Mouse (Mus musculus): ENCODE data around the gene 6430531B16Rik. TPM values are rescaled to one million over a fixed set of nuclear protein-coding genes. Genes with fewer than 3 reads are reported as not detected.
A peak's percentile ranks its signal among the peaks of the same experiment; 100 is the strongest.

6430531B16Rik gene
- total and polyA plus RNA-seq, 2 experiments from 2014 or later, result 2.0 to 2.7 TPM

- DNase-seq (no peak), ATAC-seq (no peak)
- no peaks in the 10 kb centered on the region; the same call in 1 of the 2 replicates for H3K4me1 ChIP-seq (ENCODE audit: insufficient read depth)
- H3K9me3 ChIP-seq (ENCODE audit: low read length), result no peaks in the 10 kb centered on the region
- WGBS, result 66% methylated on average over 16 of the region's 16 CpGs
- TF ChIP-seq CTCF (IDR thresholded peaks at IDR 0.05; ENCODE audit: low read depth), result no peak
- peaks cover 36% of the 10 kb centered on the region for H3K27me3 ChIP-seq (ENCODE audit: insufficient read depth, low read length)
- no peak overlapping the region for H3K27ac ChIP-seq (ENCODE audit: low read depth, low read length)
- H3K4me3 ChIP-seq (ENCODE audit: low read depth, low read length), result no peak overlapping the region
- no peak overlapping the region for H3K9ac ChIP-seq
- H3K4me2 ChIP-seq (ENCODE audit: low read depth), result no peak overlapping the region
- no peaks in the 10 kb centered on the region for H3K36me3 ChIP-seq (ENCODE audit: insufficient read depth)
Measured at GRCm38 (mm10) chr7:139940476-139941209, 37.9 kb downstream of the 6430531B16Rik start.

- no peaks in the 10 kb centered on the region for H3K9me3 ChIP-seq (ENCODE audit: low read length)
- no peak for TF ChIP-seq CTCF (IDR thresholded peaks at IDR 0.05; ENCODE audit: low read depth)
- H3K4me3 ChIP-seq (ENCODE audit: low read depth, low read length), result no peak overlapping the region
- DNase-seq (no peak), ATAC-seq (no peak)
- no peak overlapping the region for H3K9ac ChIP-seq
- peaks cover 14% of the 10 kb centered on the region for H3K27me3 ChIP-seq (ENCODE audit: insufficient read depth, low read length)
- no peaks in the 10 kb centered on the region for H3K36me3 ChIP-seq (ENCODE audit: insufficient read depth)
- 77% methylated on average over 5 of the region's 5 CpGs for WGBS
- H3K27ac ChIP-seq (ENCODE audit: low read depth, low read length), result no peak overlapping the region
- H3K4me2 ChIP-seq (ENCODE audit: low read depth), result no peak overlapping the region
- no peaks in the 10 kb centered on the region for H3K4me1 ChIP-seq (ENCODE audit: insufficient read depth)
Measured at GRCm38 (mm10) chr7:139937810-139938209, 40.7 kb downstream of the 6430531B16Rik start.

- ATAC-seq, result no peak
Measured at GRCm38 (mm10) chr7:139937138-139937537, 41.4 kb downstream of the 6430531B16Rik start.

GRCm38 (mm10) chr7:139936705-139937104, 41.9 kb downstream of the 6430531B16Rik start:
- no peak for ATAC-seq
- 89% methylated on average over 10 of the region's 10 CpGs for WGBS
- Histone ChIP-seq H3K27me3 (ENCODE audit: insufficient read depth, low read length) (peaks cover 4% of the 10 kb centered on the region), H3K36me3 (ENCODE audit: insufficient read depth) (no peaks in the 10 kb centered on the region), H3K9me3 (ENCODE audit: low read length) (no peaks in the 10 kb centered on the region), H3K4me3 (ENCODE audit: low read depth, low read length) (no peak overlapping the region), H3K9ac (no peak overlapping the region), H3K4me1 (ENCODE audit: insufficient read depth) (no peaks in the 10 kb centered on the region), H3K4me2 (ENCODE audit: low read depth) (no peak overlapping the region), H3K27ac (ENCODE audit: low read depth, low read length) (no peak overlapping the region)
- no peak for DNase-seq
- no peak for TF ChIP-seq CTCF (IDR thresholded peaks at IDR 0.05; ENCODE audit: low read depth)

More at GRCm38 (mm10) chr7:139937138-139937537, 41.4 kb downstream of the 6430531B16Rik start:
- WGBS, result 75% methylated on average over 3 of the region's 3 CpGs
- Histone ChIP-seq H3K36me3 (ENCODE audit: insufficient read depth) (no peaks in the 10 kb centered on the region), H3K27me3 (ENCODE audit: insufficient read depth, low read length) (peaks cover 8% of the 10 kb centered on the region), H3K9ac (no peak overlapping the region), H3K4me2 (ENCODE audit: low read depth) (no peak overlapping the region), H3K9me3 (ENCODE audit: low read length) (no peaks in the 10 kb centered on the region), H3K4me1 (ENCODE audit: insufficient read depth) (no peaks in the 10 kb centered on the region), H3K27ac (ENCODE audit: low read depth, low read length) (no peak overlapping the region), H3K4me3 (ENCODE audit: low read depth, low read length) (no peak overlapping the region)
- no peak for DNase-seq
- no peak for TF ChIP-seq CTCF (IDR thresholded peaks at IDR 0.05; ENCODE audit: low read depth)

- H3K4me1 ChIP-seq (ENCODE audit: insufficient read depth), result no peaks in the 10 kb centered on the region
- H3K27ac ChIP-seq (ENCODE audit: low read depth, low read length), result no peak overlapping the region
- ATAC-seq (peak; percentile 54; the same call in 1 of the 2 replicates), DNase-seq (no peak)
- no peaks in the 10 kb centered on the region for H3K27me3 ChIP-seq (ENCODE audit: insufficient read depth, low read length)
- H3K4me2 ChIP-seq (ENCODE audit: low read depth), result no peak overlapping the region
- no peak overlapping the region for H3K9ac ChIP-seq
- TF ChIP-seq CTCF (IDR thresholded peaks at IDR 0.05; ENCODE audit: low read depth), result peak; percentile 73
- H3K4me3 ChIP-seq (ENCODE audit: low read depth, low read length), result no peak overlapping the region
- no peaks in the 10 kb centered on the region for H3K9me3 ChIP-seq (ENCODE audit: low read length)
- WGBS, result 13% methylated on average over 11 of the region's 11 CpGs
- H3K36me3 ChIP-seq (ENCODE audit: insufficient read depth), result no peaks in the 10 kb centered on the region
Measured at GRCm38 (mm10) chr7:139930732-139931131, 47.8 kb downstream of the 6430531B16Rik start.

MicroRNAs encoded within 50 kb of the gene (microRNA counts, 519-probe panel; counts per million panel counts)
- microRNA mmu-miR-202-3p (not detected), microRNA mmu-miR-202-5p (not detected)

Small RNA genes within 50 kb of the gene (microRNA-seq; reads per million reads assigned to microRNA genes)
- gene Mir202 (0.39 to 2.1 reads per million in 2 experiments), gene Mir7062 (0.24 to 0.77 reads per million in 2 experiments), gene mmu-mir-7686 (0 reads per million in 2 experiments)

Other genes starting within 250 kb of the 6430531B16Rik start
- gene Adgra1, start 144.6 kb downstream of the 6430531B16Rik start, total RNA-seq (2014; rRNA removed), result 12.2 and 17.1 TPM in 2 replicates
- 18.0 and 39.3 TPM in 2 replicates for gene Adgra1, start 144.6 kb downstream of the 6430531B16Rik start, polyA plus RNA-seq (2015; fragmentation: Nextera tagmentation; extraction: Ambion mirVana)
- 28.9 and 48.4 TPM in 2 replicates for gene Kndc1, start 84.1 kb downstream of the 6430531B16Rik start, total RNA-seq (2014; rRNA removed)
- gene Kndc1, start 84.1 kb downstream of the 6430531B16Rik start, polyA plus RNA-seq (2015; fragmentation: Nextera tagmentation; extraction: Ambion mirVana), result 7.1 and 10.0 TPM in 2 replicates
- gene Utf1, start 35.0 kb downstream of the 6430531B16Rik start, total RNA-seq (2014; rRNA removed), result not detected in 2 replicates
- not detected in 2 replicates for gene Utf1, start 35.0 kb downstream of the 6430531B16Rik start, polyA plus RNA-seq (2015; fragmentation: Nextera tagmentation; extraction: Ambion mirVana)
- 2.6 and 3.4 TPM in 2 replicates for gene Adam8, start 13.8 kb upstream of the 6430531B16Rik start, total RNA-seq (2014; rRNA removed)
- 0.47 TPM in 2 replicates for gene Adam8, start 13.8 kb upstream of the 6430531B16Rik start, polyA plus RNA-seq (2015; fragmentation: Nextera tagmentation; extraction: Ambion mirVana)
- 49.8 and 56.1 TPM in 2 replicates for gene Zfp511, start 57.6 kb upstream of the 6430531B16Rik start, total RNA-seq (2014; rRNA removed)
- 66.1 and 74.3 TPM in 2 replicates for gene Zfp511, start 57.6 kb upstream of the 6430531B16Rik start, polyA plus RNA-seq (2015; fragmentation: Nextera tagmentation; extraction: Ambion mirVana)
- 67.3 and 79.8 TPM in 2 replicates for gene Tubgcp2, start 57.9 kb upstream of the 6430531B16Rik start, total RNA-seq (2014; rRNA removed)
- 57.8 and 68.1 TPM in 2 replicates for gene Tubgcp2, start 57.9 kb upstream of the 6430531B16Rik start, polyA plus RNA-seq (2015; fragmentation: Nextera tagmentation; extraction: Ambion mirVana)
- gene Msx3, start 70.3 kb upstream of the 6430531B16Rik start, total RNA-seq (2014; rRNA removed), result 0.48 and 1.2 TPM in 2 replicates
- gene Msx3, start 70.3 kb upstream of the 6430531B16Rik start, polyA plus RNA-seq (2015; fragmentation: Nextera tagmentation; extraction: Ambion mirVana), result 0.53 and 1.5 TPM in 2 replicates
- 259 and 284 TPM in 2 replicates for gene Caly, start 103.8 kb upstream of the 6430531B16Rik start, total RNA-seq (2014; rRNA removed)
- gene Caly, start 103.8 kb upstream of the 6430531B16Rik start, polyA plus RNA-seq (2015; fragmentation: Nextera tagmentation; extraction: Ambion mirVana), result 348 and 396 TPM in 2 replicates
- gene Prap1, start 114.6 kb upstream of the 6430531B16Rik start, total RNA-seq (2014; rRNA removed), result not detected in 2 replicates
- gene Prap1, start 114.6 kb upstream of the 6430531B16Rik start, polyA plus RNA-seq (2015; fragmentation: Nextera tagmentation; extraction: Ambion mirVana), result not detected in 2 replicates
- gene Fuom, start 123.7 kb upstream of the 6430531B16Rik start, total RNA-seq (2014; rRNA removed), result 15.7 and 23.0 TPM in 2 replicates
- 26.9 and 28.4 TPM in 2 replicates for gene Fuom, start 123.7 kb upstream of the 6430531B16Rik start, polyA plus RNA-seq (2015; fragmentation: Nextera tagmentation; extraction: Ambion mirVana)
- 8.8 and 10.5 TPM in 2 replicates for gene Paox, start 137.0 kb upstream of the 6430531B16Rik start, total RNA-seq (2014; rRNA removed)
- gene Paox, start 137.0 kb upstream of the 6430531B16Rik start, polyA plus RNA-seq (2015; fragmentation: Nextera tagmentation; extraction: Ambion mirVana), result 6.0 and 7.5 TPM in 2 replicates
- 84.0 and 103 TPM in 2 replicates for gene Echs1, start 137.7 kb upstream of the 6430531B16Rik start, total RNA-seq (2014; rRNA removed)
- gene Echs1, start 137.7 kb upstream of the 6430531B16Rik start, polyA plus RNA-seq (2015; fragmentation: Nextera tagmentation; extraction: Ambion mirVana), result 113 and 116 TPM in 2 replicates
- gene Mtg1, start 158.8 kb upstream of the 6430531B16Rik start, total RNA-seq (2014; rRNA removed), result 14.2 and 15.0 TPM in 2 replicates
- 33.7 and 35.8 TPM in 2 replicates for gene Mtg1, start 158.8 kb upstream of the 6430531B16Rik start, polyA plus RNA-seq (2015; fragmentation: Nextera tagmentation; extraction: Ambion mirVana)
- gene Sprn, start 176.1 kb upstream of the 6430531B16Rik start, total RNA-seq (2014; rRNA removed), result 64.0 and 74.4 TPM in 2 replicates
- gene Sprn, start 176.1 kb upstream of the 6430531B16Rik start, polyA plus RNA-seq (2015; fragmentation: Nextera tagmentation; extraction: Ambion mirVana), result 32.6 and 43.5 TPM in 2 replicates
- gene Olfr522, start 186.0 kb upstream of the 6430531B16Rik start, total RNA-seq (2014; rRNA removed), result not detected in 2 replicates
- gene Olfr522, start 186.0 kb upstream of the 6430531B16Rik start, polyA plus RNA-seq (2015; fragmentation: Nextera tagmentation; extraction: Ambion mirVana), result not detected in 2 replicates
- gene Olfr523, start 194.5 kb upstream of the 6430531B16Rik start, total RNA-seq (2014; rRNA removed), result not detected in 2 replicates
- not detected in 2 replicates for gene Olfr523, start 194.5 kb upstream of the 6430531B16Rik start, polyA plus RNA-seq (2015; fragmentation: Nextera tagmentation; extraction: Ambion mirVana)
- gene Olfr524, start 227.2 kb upstream of the 6430531B16Rik start, total RNA-seq (2014; rRNA removed), result not detected in 2 replicates
- gene Olfr524, start 227.2 kb upstream of the 6430531B16Rik start, polyA plus RNA-seq (2015; fragmentation: Nextera tagmentation; extraction: Ambion mirVana), result not detected in 2 replicates
- gene Cd163l1, start 239.5 kb upstream of the 6430531B16Rik start, total RNA-seq (2014; rRNA removed), result 0.08 TPM in 1 of 2 replicates, not detected in the other
- gene Cd163l1, start 239.5 kb upstream of the 6430531B16Rik start, polyA plus RNA-seq (2015; fragmentation: Nextera tagmentation; extraction: Ambion mirVana), result not detected in 2 replicates

All from forebrain, postnatal 0 days (tissue).